In genomic region chr2:29865125-29865524, GRCm38 (mm10) we compare ENCODE assay signal across 22 mouse cellular contexts. TPM values are rescaled to one million over a fixed set of nuclear protein-coding genes. Genes with fewer than 3 reads are reported as not detected.
DNase-seq lines count a peak whose midpoint lies in the region; ATAC-seq and TF ChIP-seq lines count a peak whose summit lies in the region.
"Had no signal": no experiment of that assay in that cellular context is flagged by ENCODE, and none has a peak within 500 bp of the region (broad histone marks: within the 10 kb centered on the region; RNA-seq: fewer than 3 reads in every experiment).

No protein-coding gene starts in this region.

- POLR2A ChIA-PET in Patski (lab: Charles Lee), result no interaction called here

- no peak for TF ChIP-seq CTCF in Patski (IDR thresholded peaks at IDR 0.05)
- no peak for TF ChIP-seq CTCF in lung, adult 2 months (IDR thresholded peaks at IDR 0.05; ENCODE audit: insufficient read depth, low read length)

- peak; percentile 20 for DNase-seq in adrenal gland, postnatal 14 days
- DNase-seq in adrenal gland, adult 8-10 months, result no peak
- DNase-seq in midbrain, embryonic 11.5 days (ENCODE audit: low spot score, missing footprints), result peak; percentile 59
- DNase-seq in midbrain, embryonic 14.5 days, result no peak
- peak; percentile 92 for DNase-seq in Patski (ENCODE audit: low read depth, low spot score)
- no peak for DNase-seq in lung, adult 2 months
- DNase-seq: adrenal gland, adult 2 months; adrenal gland, postnatal 36 days; cerebellum, adult 18-20 months; cerebellum, adult 9-10 months; cerebellum, postnatal 14 days; forebrain, postnatal 0 days; gastrocnemius, adult 2 months; gastrocnemius, postnatal 14 days; heart, adult 11 months had no signal

- peaks cover 10% of the 10 kb centered on the region for H3K4me1 ChIP-seq in midbrain, embryonic 11.5 days (ENCODE audit: control insufficient read depth, insufficient read depth, low read length)
- H3K4me1 ChIP-seq in midbrain, embryonic 14.5 days (ENCODE audit: control insufficient read depth, insufficient read depth, low read length), result peaks cover 8% of the 10 kb centered on the region
- H3K4me1 ChIP-seq in lung, adult 2 months (ENCODE audit: control insufficient read depth, insufficient read depth, low read length), result peaks cover 5% of the 10 kb centered on the region; the same call in 1 of the 2 replicates

- H3K9me3 ChIP-seq in midbrain, embryonic 11.5 days (ENCODE audit: control insufficient read depth, low read length), result no peaks in the 10 kb centered on the region
- no peaks in the 10 kb centered on the region for H3K9me3 ChIP-seq in midbrain, embryonic 14.5 days (ENCODE audit: control insufficient read depth, low read length)
- H3K9me3 ChIP-seq: embryonic facial prominence, embryonic 12.5 days; embryonic facial prominence, embryonic 15.5 days; forebrain, embryonic 13.5 days; hindbrain, embryonic 12.5 days; hindbrain, embryonic 15.5 days had no signal

- H3K27me3 ChIP-seq in midbrain, embryonic 11.5 days (ENCODE audit: control insufficient read depth, insufficient read depth, low read length), result no peaks in the 10 kb centered on the region
- no peaks in the 10 kb centered on the region for H3K27me3 ChIP-seq in midbrain, embryonic 14.5 days (ENCODE audit: control insufficient read depth, insufficient read depth, low read length)
- H3K27me3 ChIP-seq in Patski, result no peaks in the 10 kb centered on the region
- H3K27me3 ChIP-seq: embryonic facial prominence, embryonic 12.5 days; embryonic facial prominence, embryonic 15.5 days; hindbrain, embryonic 12.5 days; hindbrain, embryonic 15.5 days had no signal

- CTCF ChIA-PET in Patski (lab: Charles Lee), result interaction anchor here (1.0 to 2.2 kb wide), 3 partner anchors 36 to 48 kb away, joined by 3 to 8 read pairs (median 3); no protein-coding TSS in a partner anchor

- no peak overlapping the region for H3K27ac ChIP-seq in midbrain, embryonic 11.5 days (ENCODE audit: low read depth, low read length)
- H3K27ac ChIP-seq in midbrain, embryonic 14.5 days (replicated peaks; ENCODE audit: low read depth, low read length), result no peak overlapping the region
- H3K27ac ChIP-seq: embryonic facial prominence, embryonic 12.5 days; embryonic facial prominence, embryonic 15.5 days; forebrain, embryonic 13.5 days; gastrocnemius, adult 2 months; hindbrain, embryonic 12.5 days; hindbrain, embryonic 15.5 days had no signal

- no peak overlapping the region for H3K9ac ChIP-seq in midbrain, embryonic 11.5 days (ENCODE audit: low read length)
- no peak overlapping the region for H3K9ac ChIP-seq in midbrain, embryonic 14.5 days (replicated peaks; ENCODE audit: low read length)
- H3K9ac ChIP-seq: embryonic facial prominence, embryonic 12.5 days; embryonic facial prominence, embryonic 15.5 days; forebrain, embryonic 13.5 days; forebrain, postnatal 0 days; hindbrain, embryonic 12.5 days; hindbrain, embryonic 15.5 days had no signal

- WGBS in midbrain, embryonic 11.5 days, result 81% methylated on average over 4 of the region's 4 CpGs
- WGBS in midbrain, embryonic 14.5 days, result 81% methylated on average over 4 of the region's 4 CpGs
- 71% methylated on average over 4 of the region's 4 CpGs for WGBS in lung, adult 2 months

- no peaks in the 10 kb centered on the region for H3K36me3 ChIP-seq in midbrain, embryonic 11.5 days (ENCODE audit: control insufficient read depth, insufficient read depth, low read length)
- H3K36me3 ChIP-seq in midbrain, embryonic 14.5 days (ENCODE audit: control insufficient read depth, insufficient read depth, low read length), result no peaks in the 10 kb centered on the region
- H3K36me3 ChIP-seq: embryonic facial prominence, embryonic 12.5 days; embryonic facial prominence, embryonic 15.5 days; hindbrain, embryonic 12.5 days; hindbrain, embryonic 15.5 days had no signal

- no peak for ATAC-seq in midbrain, embryonic 11.5 days (ENCODE audit: low FRiP score)
- ATAC-seq in midbrain, embryonic 14.5 days (ENCODE audit: low FRiP score, low TSS enrichment), result no peak
- peak; percentile 66 for ATAC-seq in Patski
- ATAC-seq: forebrain, embryonic 13.5 days; forebrain, postnatal 0 days; intestine, postnatal 0 days had no signal

- TF ChIP-seq POLR2A in lung, adult 2 months (IDR thresholded peaks at IDR 0.05; ENCODE audit: borderline replicate concordance, extremely low read depth, low read depth, low read length), result no peak

- in situ Hi-C loops in Patski (cut with MboI; ENCODE audit: low pct_unique_long_range_greater_than_20kb), result no loop called here

- H3K4me3 ChIP-seq in midbrain, embryonic 11.5 days (ENCODE audit: low read depth, low read length), result no peak overlapping the region
- H3K4me3 ChIP-seq in midbrain, embryonic 14.5 days (replicated peaks; ENCODE audit: low read depth, low read length), result no peak overlapping the region
- H3K4me3 ChIP-seq in lung, adult 2 months (replicated peaks; ENCODE audit: extremely low read depth, low read depth, low read length), result no peak overlapping the region
- H3K4me3 ChIP-seq: embryonic facial prominence, embryonic 12.5 days; embryonic facial prominence, embryonic 15.5 days; forebrain, embryonic 13.5 days; gastrocnemius, adult 2 months; hindbrain, embryonic 12.5 days; hindbrain, embryonic 15.5 days had no signal

- H3K4me2 ChIP-seq in midbrain, embryonic 11.5 days, result no peak overlapping the region
- no peak overlapping the region for H3K4me2 ChIP-seq in midbrain, embryonic 14.5 days (ENCODE audit: low read length)
- H3K4me2 ChIP-seq: embryonic facial prominence, embryonic 12.5 days; embryonic facial prominence, embryonic 15.5 days; forebrain, embryonic 13.5 days; heart, embryonic 11.5 days; hindbrain, embryonic 12.5 days; hindbrain, embryonic 15.5 days had no signal

RNA-seq across cellular contexts. Expression of gene Cercam, which starts 3.8 kb away (rescaled TPM):
- total RNA-seq in adrenal gland, postnatal 14 days (2021), result 10.8 and 12.4 TPM in 2 replicates
- 10 to 100 TPM in 3 of 4 experiments, 1 to 10 TPM in 1; 7.6 to 32.8 (median 18.4) TPM for total RNA-seq in adrenal gland, adult 8-10 months (2022)
- 13.4 and 14.0 TPM in 2 replicates for polyA plus RNA-seq in midbrain, embryonic 11.5 days (2014; fragmentation: Nextera tagmentation; extraction: Ambion mirVana)
- polyA plus RNA-seq in midbrain, embryonic 14.5 days (2014; fragmentation: Nextera tagmentation; extraction: Ambion mirVana), result 10.9 and 13.2 TPM in 2 replicates
- 12.0 TPM for polyA plus RNA-seq in Patski (2021)
- 8.4 and 9.5 TPM in 2 replicates for polyA plus RNA-seq in lung, adult 2 months (2012; rRNA removed)

RNA-seq across cellular contexts. Expression of gene Odf2, which starts 23.9 kb away (rescaled TPM):
- 42.2 and 54.5 TPM in 2 replicates for total RNA-seq in adrenal gland, postnatal 14 days (2021)
- total RNA-seq in adrenal gland, adult 8-10 months (2022), result 10 to 100 TPM; 31.2 to 80.8 (median 57.9) TPM
- polyA plus RNA-seq in midbrain, embryonic 11.5 days (2014; fragmentation: Nextera tagmentation; extraction: Ambion mirVana), result 79.4 and 86.7 TPM in 2 replicates
- 47.1 and 60.3 TPM in 2 replicates for polyA plus RNA-seq in midbrain, embryonic 14.5 days (2014; fragmentation: Nextera tagmentation; extraction: Ambion mirVana)
- 59.7 TPM for polyA plus RNA-seq in Patski (2021)
- 27.3 and 35.5 TPM in 2 replicates for polyA plus RNA-seq in lung, adult 2 months (2012; rRNA removed)

RNA-seq across cellular contexts. Expression of gene Urm1, which starts 45.2 kb away (rescaled TPM):
- 33.8 and 34.3 TPM in 2 replicates for total RNA-seq in adrenal gland, postnatal 14 days (2021)
- total RNA-seq in adrenal gland, adult 8-10 months (2022), result 10 to 100 TPM; 46.8 to 58.8 (median 49.5) TPM
- 18.5 and 21.5 TPM in 2 replicates for polyA plus RNA-seq in midbrain, embryonic 11.5 days (2014; fragmentation: Nextera tagmentation; extraction: Ambion mirVana)
- 22.4 and 28.0 TPM in 2 replicates for polyA plus RNA-seq in midbrain, embryonic 14.5 days (2014; fragmentation: Nextera tagmentation; extraction: Ambion mirVana)
- 50.0 TPM for polyA plus RNA-seq in Patski (2021)
- polyA plus RNA-seq in lung, adult 2 months (2012; rRNA removed), result 40.1 and 46.6 TPM in 2 replicates

Comparison
In these comparisons a context has a peak if more than half of its experiments do, and no peak if none do; other contexts are left out.
1. DNase-seq: peak in adrenal gland, postnatal 14 days (single experiment), midbrain, embryonic 11.5 days (single experiment) and Patski (single experiment); none in adrenal gland, adult 8-10 months (single experiment), midbrain, embryonic 14.5 days (single experiment) and lung, adult 2 months (single experiment).